In the genomic region with DNA sequence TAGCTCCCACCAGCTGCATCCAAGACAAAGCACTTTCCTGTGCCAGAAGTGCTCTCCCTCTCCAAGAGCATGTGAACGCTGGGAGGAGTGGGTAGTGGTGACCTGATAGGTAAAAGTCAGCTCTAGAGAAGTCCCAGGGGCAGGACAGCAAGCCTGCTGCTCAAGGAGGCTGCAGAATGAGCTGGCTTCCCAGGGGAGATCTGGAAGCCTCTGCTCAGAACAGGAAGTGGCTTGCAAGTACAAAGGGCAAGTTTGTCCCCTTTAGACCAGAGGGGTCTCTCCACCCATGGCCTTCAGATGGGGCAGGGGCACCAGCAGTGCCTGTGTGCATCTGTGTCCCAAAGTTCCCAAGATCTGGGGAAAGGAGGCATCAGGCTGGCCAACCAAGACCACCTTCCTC, we compare ENCODE assay signal across 18 mouse cellular contexts. TPM values are rescaled to one million over a fixed set of nuclear protein-coding genes. Genes with fewer than 3 reads are reported as not detected.
DNase-seq lines count a peak whose midpoint lies in the region; ATAC-seq and TF ChIP-seq lines count a peak whose summit lies in the region.
"Had no signal": no experiment of that assay in that cellular context is flagged by ENCODE, and none has a peak within 500 bp of the region (broad histone marks: within the 10 kb centered on the region; RNA-seq: fewer than 3 reads in every experiment).

No protein-coding gene starts in this region.

- no peak overlapping the region for H3K27ac ChIP-seq in forebrain, embryonic 11.5 days (ENCODE audit: low read depth, low read length)
- H3K27ac ChIP-seq in forebrain, embryonic 16.5 days (ENCODE audit: low read length) = no peak overlapping the region
- H3K27ac ChIP-seq in liver, postnatal 0 days (ENCODE audit: low read depth) = peak overlapping the region; percentile 70; the same call in 1 of the 2 replicates
- no peak overlapping the region for H3K27ac ChIP-seq in stomach, postnatal 0 days (replicated peaks)
- H3K27ac ChIP-seq: hindbrain, embryonic 14.5 days; kidney, embryonic 15.5 days; limb, embryonic 10.5 days; liver, embryonic 12.5 days had no signal

- no peaks in the 10 kb centered on the region for H3K27me3 ChIP-seq in forebrain, embryonic 11.5 days (ENCODE audit: control insufficient read depth, insufficient read depth, low read length)
- 0 out of 2 replicates have a peak, but pooled peaks cover 2% of the 10 kb centered on the region for H3K27me3 ChIP-seq in forebrain, embryonic 16.5 days (replicated peaks; ENCODE audit: control insufficient read depth, insufficient read depth, low read length)
- no peaks in the 10 kb centered on the region for H3K27me3 ChIP-seq in liver, postnatal 0 days (ENCODE audit: insufficient read depth, low read length)
- no peaks in the 10 kb centered on the region for H3K27me3 ChIP-seq in stomach, postnatal 0 days (ENCODE audit: control insufficient read depth, insufficient read depth, low read length)
- H3K27me3 ChIP-seq: kidney, embryonic 15.5 days; liver, embryonic 12.5 days; Patski had no signal

- H3K4me2 ChIP-seq in forebrain, embryonic 11.5 days (ENCODE audit: low read depth, low read length, severe bottlenecking) = no peak overlapping the region
- no peak overlapping the region for H3K4me2 ChIP-seq in forebrain, embryonic 16.5 days (ENCODE audit: low read length)
- no peak overlapping the region for H3K4me2 ChIP-seq in liver, postnatal 0 days (ENCODE audit: low read depth, low read length)
- no peak overlapping the region for H3K4me2 ChIP-seq in stomach, postnatal 0 days (replicated peaks; ENCODE audit: low read depth)
- H3K4me2 ChIP-seq: hindbrain, embryonic 14.5 days; liver, embryonic 12.5 days had no signal

- no peak for TF ChIP-seq EP300 in liver, postnatal 0 days (IDR thresholded peaks at IDR 0.05; ENCODE audit: low read depth)
- TF ChIP-seq EP300 in stomach, postnatal 0 days (optimal IDR thresholded peaks at IDR 0.05) = no peak

- H3K4me3 ChIP-seq in forebrain, embryonic 11.5 days (ENCODE audit: low read depth, low read length) = no peak overlapping the region
- no peak overlapping the region for H3K4me3 ChIP-seq in forebrain, embryonic 16.5 days (replicated peaks; ENCODE audit: low read length)
- no peak overlapping the region for H3K4me3 ChIP-seq in liver, postnatal 0 days (ENCODE audit: low read depth, low read length)
- H3K4me3 ChIP-seq in stomach, postnatal 0 days (ENCODE audit: low read depth, low read length) = no peak overlapping the region
- H3K4me3 ChIP-seq: kidney, embryonic 15.5 days; limb, embryonic 10.5 days; liver, embryonic 12.5 days had no signal

- no peak for TF ChIP-seq CTCF in liver, postnatal 0 days (IDR thresholded peaks at IDR 0.05; ENCODE audit: low read depth)
- TF ChIP-seq CTCF in stomach, postnatal 0 days (IDR thresholded peaks at IDR 0.05; ENCODE audit: low read depth) = no peak

- no peaks in the 10 kb centered on the region for H3K9me3 ChIP-seq in forebrain, embryonic 11.5 days (ENCODE audit: control insufficient read depth, low read length)
- H3K9me3 ChIP-seq in forebrain, embryonic 16.5 days (ENCODE audit: control insufficient read depth, low read length) = no peaks in the 10 kb centered on the region
- H3K9me3 ChIP-seq in liver, postnatal 0 days (ENCODE audit: low read length) = no peaks in the 10 kb centered on the region
- no peaks in the 10 kb centered on the region for H3K9me3 ChIP-seq in stomach, postnatal 0 days (ENCODE audit: control insufficient read depth, low read length)
- H3K9me3 ChIP-seq: kidney, embryonic 15.5 days; limb, embryonic 10.5 days; liver, embryonic 12.5 days had no signal

- WGBS in forebrain, embryonic 11.5 days = 69% methylated on average over 1 of the region's 1 CpGs
- 75% methylated on average over 1 of the region's 1 CpGs for WGBS in forebrain, embryonic 16.5 days
- WGBS in liver, postnatal 0 days (ENCODE audit: insufficient replicate concordance) = 35% methylated on average over 1 of the region's 1 CpGs
- WGBS in stomach, postnatal 0 days = 67% methylated on average over 1 of the region's 1 CpGs

- no peak for ATAC-seq in forebrain, embryonic 11.5 days (replicated peaks; ENCODE audit: low FRiP score)
- ATAC-seq in forebrain, embryonic 16.5 days = no peak
- no peak for ATAC-seq in liver, postnatal 0 days
- no peak for ATAC-seq in stomach, postnatal 0 days (ENCODE audit: low FRiP score, low TSS enrichment)
- ATAC-seq: activated CD4-positive, CD25-positive, alpha-beta regulatory T cell, adult 4 months; forebrain, embryonic 14.5 days; intestine, embryonic 16.5 days; liver, embryonic 12.5 days; Patski had no signal

- H3K36me3 ChIP-seq in forebrain, embryonic 11.5 days (ENCODE audit: control insufficient read depth, insufficient read depth, low read length) = no peaks in the 10 kb centered on the region
- no peaks in the 10 kb centered on the region for H3K36me3 ChIP-seq in forebrain, embryonic 16.5 days (ENCODE audit: control insufficient read depth, insufficient read depth)
- H3K36me3 ChIP-seq in liver, postnatal 0 days (replicated peaks; ENCODE audit: insufficient read depth, low read length) = no peaks in the 10 kb centered on the region
- no peaks in the 10 kb centered on the region for H3K36me3 ChIP-seq in stomach, postnatal 0 days (ENCODE audit: control insufficient read depth, insufficient read depth, low read length)
- H3K36me3 ChIP-seq: liver, embryonic 12.5 days had no signal

- DNase-seq in forebrain, embryonic 11.5 days (ENCODE audit: low spot score) = peak; percentile 42
- no peak for DNase-seq in liver, postnatal 0 days
- no peak for DNase-seq in liver
- DNase-seq in thymus, postnatal 14 days = peak; percentile 26
- DNase-seq in thymus, postnatal 0 days (ENCODE audit: low spot score) = no peak
- no peak for DNase-seq in stomach, postnatal 0 days (ENCODE audit: low spot score)
- DNase-seq: adrenal gland, postnatal 36 days; cerebellum, postnatal 36 days; right cerebral cortex, adult 18-20 months had no signal

- H3K9ac ChIP-seq in forebrain, embryonic 11.5 days (ENCODE audit: low read length) = no peak overlapping the region
- H3K9ac ChIP-seq in forebrain, embryonic 16.5 days (replicated peaks; ENCODE audit: low read depth, low read length) = no peak overlapping the region
- H3K9ac ChIP-seq in liver, postnatal 0 days (replicated peaks) = no peak overlapping the region
- H3K9ac ChIP-seq in stomach, postnatal 0 days (ENCODE audit: low read length) = no peak overlapping the region
- H3K9ac ChIP-seq: kidney, embryonic 15.5 days; liver, embryonic 12.5 days had no signal

- H3K4me1 ChIP-seq in forebrain, embryonic 11.5 days (replicated peaks; ENCODE audit: control insufficient read depth, insufficient read depth, low read length) = peaks cover 11% of the 10 kb centered on the region; the same call in 1 of the 2 replicates
- peaks cover 28% of the 10 kb centered on the region for H3K4me1 ChIP-seq in forebrain, embryonic 16.5 days (replicated peaks; ENCODE audit: control insufficient read depth, insufficient read depth, low read length)
- peaks cover 35% of the 10 kb centered on the region for H3K4me1 ChIP-seq in liver, postnatal 0 days (ENCODE audit: insufficient read depth)
- H3K4me1 ChIP-seq in stomach, postnatal 0 days (replicated peaks; ENCODE audit: control insufficient read depth, insufficient read depth) = peaks cover 12% of the 10 kb centered on the region

RNA-seq across cellular contexts. Expression of a gene that starts 2.0 kb away (rescaled TPM):
- 17.6 and 20.1 TPM in 2 replicates for polyA plus RNA-seq in forebrain, embryonic 11.5 days (2014; fragmentation: Nextera tagmentation; extraction: Ambion mirVana)
- polyA plus RNA-seq in forebrain, embryonic 16.5 days (2015; fragmentation: Nextera tagmentation; extraction: Ambion mirVana) = 37.1 and 47.2 TPM in 2 replicates
- polyA plus RNA-seq in liver, postnatal 0 days (2015; fragmentation: Nextera tagmentation; extraction: Ambion mirVana) = 7.5 and 9.4 TPM in 2 replicates
- polyA plus RNA-seq in thymus, postnatal 0 days (2015; fragmentation: Nextera tagmentation; extraction: Ambion mirVana) = 45.3 and 50.3 TPM in 2 replicates
- 20.1 and 21.2 TPM in 2 replicates for polyA plus RNA-seq in stomach, postnatal 0 days (2015; fragmentation: Nextera tagmentation; extraction: Ambion mirVana)

RNA-seq across cellular contexts. Expression of a gene that starts 20.2 kb away (rescaled TPM):
- 42.4 and 50.8 TPM in 2 replicates for polyA plus RNA-seq in forebrain, embryonic 11.5 days (2014; fragmentation: Nextera tagmentation; extraction: Ambion mirVana)
- 18.0 and 23.1 TPM in 2 replicates for polyA plus RNA-seq in forebrain, embryonic 16.5 days (2015; fragmentation: Nextera tagmentation; extraction: Ambion mirVana)
- polyA plus RNA-seq in liver, postnatal 0 days (2015; fragmentation: Nextera tagmentation; extraction: Ambion mirVana) = 12.3 and 14.0 TPM in 2 replicates
- 67.1 and 68.3 TPM in 2 replicates for polyA plus RNA-seq in thymus, postnatal 0 days (2015; fragmentation: Nextera tagmentation; extraction: Ambion mirVana)
- polyA plus RNA-seq in stomach, postnatal 0 days (2015; fragmentation: Nextera tagmentation; extraction: Ambion mirVana) = 10.8 and 12.3 TPM in 2 replicates

RNA-seq across cellular contexts. Expression of a gene that starts 20.3 kb away (rescaled TPM):
- polyA plus RNA-seq in forebrain, embryonic 11.5 days (2014; fragmentation: Nextera tagmentation; extraction: Ambion mirVana) = 1.1 and 1.7 TPM in 2 replicates
- 0.37 and 0.73 TPM in 2 replicates for polyA plus RNA-seq in forebrain, embryonic 16.5 days (2015; fragmentation: Nextera tagmentation; extraction: Ambion mirVana)
- polyA plus RNA-seq in liver, postnatal 0 days (2015; fragmentation: Nextera tagmentation; extraction: Ambion mirVana) = 0.38 and 0.47 TPM in 2 replicates
- 0.58 and 0.96 TPM in 2 replicates for polyA plus RNA-seq in thymus, postnatal 0 days (2015; fragmentation: Nextera tagmentation; extraction: Ambion mirVana)
- 0.07 and 0.19 TPM in 2 replicates for polyA plus RNA-seq in stomach, postnatal 0 days (2015; fragmentation: Nextera tagmentation; extraction: Ambion mirVana)

Comparison
In these comparisons a context has a peak if more than half of its experiments do, and no peak if none do; other contexts are left out.
1. DNase-seq: peak in forebrain, embryonic 11.5 days (single experiment) and thymus, postnatal 14 days (single experiment); none in liver, postnatal 0 days (single experiment), liver (single experiment), thymus, postnatal 0 days (single experiment) and stomach, postnatal 0 days (single experiment).